In genomic region chr4:48047766-48048371, GRCm38 (mm10) we compare ENCODE assay signal across 8 mouse cellular contexts. TPM values are rescaled to one million over a fixed set of nuclear protein-coding genes. Genes with fewer than 3 reads are reported as not detected.
DNase-seq lines count a peak whose midpoint lies in the region; ATAC-seq and TF ChIP-seq lines count a peak whose summit lies in the region.

No protein-coding gene starts in this region.

- H3K27ac ChIP-seq in limb, embryonic 13.5 days: no peak overlapping the region
- H3K27ac ChIP-seq in midbrain, postnatal 0 days (ENCODE audit: low read depth, low read length): no peak overlapping the region
- H3K27ac ChIP-seq in thymus, adult 2 months (ENCODE audit: control insufficient read depth, insufficient read depth, low read length): no peak overlapping the region

- intact Hi-C loops in heart, postnatal 14 days (cut with DNase I): loop anchor here (2.0 to 10.0 kb wide), 4 partner anchors 77 to 993 kb away; partner anchors contain the start of genes Anks6 and Stx17

- peak; percentile 29 for DNase-seq in gastrocnemius, postnatal 10 days
- no peak for DNase-seq in gastrocnemius, adult 18-20 months (ENCODE audit: low spot score)
- DNase-seq in T-cell, adult 2 months (ENCODE audit: low spot score): peak; percentile 68
- peak; percentile 75 for DNase-seq in embryo, embryonic 9.5 days (ENCODE audit: extremely low spot score)
- DNase-seq in heart, postnatal 14 days: peak; percentile 27 to 39
- peak; percentile 42 for DNase-seq in midbrain, postnatal 0 days (ENCODE audit: low spot score)
- DNase-seq in thymus, adult 2 months: peak; percentile 43

- TF ChIP-seq POLR2A in thymus, adult 2 months (IDR thresholded peaks at IDR 0.05; ENCODE audit: control insufficient read depth, extremely low read depth, insufficient read depth, low read length, poor library complexity): no peak

- 1% methylated on average over 30 of the region's 30 CpGs for WGBS in limb, embryonic 13.5 days
- WGBS in midbrain, postnatal 0 days: under 1% methylated on average over 30 of the region's 30 CpGs
- 3% methylated on average over 30 of the region's 30 CpGs for WGBS in thymus, adult 2 months

- peaks cover 50% of the 10 kb centered on the region for H3K4me1 ChIP-seq in limb, embryonic 13.5 days
- peaks cover 14% of the 10 kb centered on the region; the same call in 1 of the 2 replicates for H3K4me1 ChIP-seq in midbrain, postnatal 0 days (ENCODE audit: insufficient read depth, low read length)
- H3K4me1 ChIP-seq in thymus, adult 2 months (replicated peaks; ENCODE audit: control insufficient read depth, insufficient read depth, low read length): peaks cover 34% of the 10 kb centered on the region

- no peaks in the 10 kb centered on the region for H3K9me3 ChIP-seq in limb, embryonic 13.5 days
- no peaks in the 10 kb centered on the region for H3K9me3 ChIP-seq in midbrain, postnatal 0 days (ENCODE audit: low read length)

- peak overlapping the region; percentile 71; the same call in 1 of the 2 replicates for H3K9ac ChIP-seq in limb, embryonic 13.5 days
- H3K9ac ChIP-seq in midbrain, postnatal 0 days (replicated peaks; ENCODE audit: low read length, poor library complexity, severe bottlenecking): no peak overlapping the region

- ATAC-seq in limb, embryonic 13.5 days (ENCODE audit: low FRiP score, low read depth): no peak
- ATAC-seq in midbrain, postnatal 0 days (ENCODE audit: low FRiP score): no peak

- TF ChIP-seq CTCF in midbrain, postnatal 0 days (IDR thresholded peaks at IDR 0.05): peak; percentile 20; the same call in 1 of the 2 replicates
- TF ChIP-seq CTCF in thymus, adult 2 months (IDR thresholded peaks at IDR 0.05; ENCODE audit: borderline replicate concordance, control insufficient read depth, extremely low read depth, insufficient read depth, low read length, poor library complexity): no peak

- H3K36me3 ChIP-seq in limb, embryonic 13.5 days: no peaks in the 10 kb centered on the region
- H3K36me3 ChIP-seq in midbrain, postnatal 0 days (ENCODE audit: insufficient read depth, low read length): no peaks in the 10 kb centered on the region
- no peaks in the 10 kb centered on the region for H3K36me3 ChIP-seq in thymus, adult 2 months (ENCODE audit: control insufficient read depth, insufficient read depth, low read length)

- H3K27me3 ChIP-seq in limb, embryonic 13.5 days: peaks cover 75% of the 10 kb centered on the region
- peaks cover 55% of the 10 kb centered on the region for H3K27me3 ChIP-seq in midbrain, postnatal 0 days (ENCODE audit: insufficient read depth, low read length)
- H3K27me3 ChIP-seq in thymus, adult 2 months (ENCODE audit: control insufficient read depth, insufficient read depth, low read length): peaks cover 48% of the 10 kb centered on the region

- peak overlapping the region; percentile 99 for H3K4me2 ChIP-seq in limb, embryonic 13.5 days (replicated peaks)
- H3K4me2 ChIP-seq in midbrain, postnatal 0 days (ENCODE audit: low read depth, low read length, poor library complexity, severe bottlenecking): peak overlapping the region; percentile 99

- H3K4me3 ChIP-seq in limb, embryonic 13.5 days: peak overlapping the region; percentile 66
- H3K4me3 ChIP-seq in midbrain, postnatal 0 days (ENCODE audit: low read depth, low read length): peak overlapping the region; percentile 56
- peak overlapping the region; percentile 29 for H3K4me3 ChIP-seq in thymus, adult 2 months (ENCODE audit: control insufficient read depth, insufficient read depth, low read length)

RNA-seq across cellular contexts. Expression of gene Nr4a3, which starts 2.9 kb away (rescaled TPM):
- total RNA-seq in gastrocnemius, postnatal 10 days (2021): 1 to 10 TPM; 2.2 TPM
- 10 to 100 TPM in 1 of 2 experiments, 1 to 10 TPM in 1; 9.8 to 56.7 TPM for total RNA-seq in gastrocnemius, adult 18-20 months (2021)
- 10 to 100 TPM in 1 of 2 experiments, 1 to 10 TPM in 1; 4.0 to 12.0 TPM for total RNA-seq in heart, postnatal 14 days (2021)
- polyA plus RNA-seq in limb, embryonic 13.5 days (2015; fragmentation: Nextera tagmentation; extraction: Ambion mirVana): 0.31 and 0.34 TPM in 2 replicates
- total RNA-seq in midbrain, postnatal 0 days (2014; rRNA removed): 1.9 and 3.2 TPM in 2 replicates
- polyA plus RNA-seq in midbrain, postnatal 0 days (2015; fragmentation: Nextera tagmentation; extraction: Ambion mirVana): 0.36 and 0.95 TPM in 2 replicates
- polyA plus RNA-seq in thymus, adult 2 months (2012; rRNA removed): 39.7 and 46.1 TPM in 2 replicates
